Mouse (Mus musculus) CH12.LX (cell line): ENCODE data around the gene Prkag1. TPM values are rescaled to one million over a fixed set of nuclear protein-coding genes. Genes with fewer than 3 reads are reported as not detected.

Source experiments
- DNase-seq: peaks from one replicate; pipeline ENCODE4 v3.0.0-alpha.2; 2013; ENCODE audit errors: extremely low read depth
- H3K27ac ChIP-seq: 2 replicates; pipeline ENCODE4 v1.5.1; 2012; ENCODE audit warnings: low read depth, mild to moderate bottlenecking, control low read depth, moderate library complexity; ENCODE audit not compliant: insufficient read depth
- H3K27me3 ChIP-seq: replicated peaks from 2 replicates; pipeline ENCODE3; 2012; ENCODE audit warnings: inconsistent platforms
- H3K36me3 ChIP-seq, 2 experiments: replicated peaks in 1 of 2; 2 replicates each; pipeline versions ENCODE3 to v1.6.1; 2012; ENCODE audit warnings: inconsistent platforms in 1 of 2, low read length in 1 of 2, mild to moderate bottlenecking in 1 of 2, mixed read lengths in 1 of 2, moderate library complexity in 1 of 2; ENCODE audit not compliant: control insufficient read depth in 1 of 2, insufficient read depth in 1 of 2
- H3K4me1 ChIP-seq, 2 experiments: 2 replicates each; pipeline ENCODE4 v1.6.1; 2012; ENCODE audit warnings: inconsistent platforms in 1 of 2, moderate library complexity in 1 of 2; ENCODE audit not compliant: insufficient read depth in 2 of 2, control insufficient read depth in 1 of 2
- H3K4me2 ChIP-seq: 2 replicates; pipeline ENCODE4 v1.6.1; 2012; ENCODE audit warnings: low read depth, mild to moderate bottlenecking, control low read depth; ENCODE audit not compliant: poor library complexity, insufficient read depth, severe bottlenecking
- H3K4me3 ChIP-seq, 3 experiments: fragments of 150-350 bp in 1 of 3; sonication (generic) in 1 of 3; replicated peaks in 1 of 3; 2 replicates each; pipeline versions ENCODE3 to v1.5.1; 2011 to 2012; ENCODE audit warnings: low read depth in 2 of 3, low read length in 2 of 3, mild to moderate bottlenecking in 2 of 3, moderate library complexity in 2 of 3, control low read depth in 1 of 3, improper control_type of control experiment in 1 of 3, inconsistent platforms in 1 of 3, mixed read lengths in 1 of 3; ENCODE audit not compliant: poor library complexity in 1 of 3
- H3K79me2 ChIP-seq: replicated peaks from 2 replicates; pipeline ENCODE4 v1.6.1; 2012; ENCODE audit warnings: mild to moderate bottlenecking, moderate library complexity; ENCODE audit not compliant: control insufficient read depth, poor library complexity, insufficient read depth, severe bottlenecking; ENCODE audit errors: extremely low read depth
- H3K9ac ChIP-seq: 2 replicates; pipeline ENCODE4 v1.6.1; 2012; ENCODE audit warnings: low read depth, mild to moderate bottlenecking, control low read depth, moderate library complexity; ENCODE audit not compliant: insufficient read depth
- H3K9me3 ChIP-seq: replicated peaks from 2 replicates; pipeline ENCODE3; 2012; ENCODE audit warnings: low read length, inconsistent platforms, mixed read lengths
- BHLHE40 ChIP-seq: IDR thresholded peaks from 2 replicates; pipeline ENCODE4 v1.6.1; 2011; ENCODE audit warnings: mild to moderate bottlenecking, low read depth, low read length, improper control_type of control experiment
- E2F4 ChIP-seq: IDR thresholded peaks from 2 replicates; pipeline ENCODE4 v1.6.1; 2011; ENCODE audit warnings: low read depth, low read length, improper control_type of control experiment; ENCODE audit not compliant: insufficient replicate concordance
- ETS1 ChIP-seq: conservative IDR thresholded peaks from 2 replicates; pipeline ENCODE4 v1.6.1; 2012; ENCODE audit warnings: low read depth, mild to moderate bottlenecking, inconsistent platforms, low read length, improper control_type of control experiment, moderate library complexity
- GABPA ChIP-seq: IDR thresholded peaks from 2 replicates; pipeline ENCODE4 v1.6.1; 2012; ENCODE audit warnings: low read depth, low read length, improper control_type of control experiment, inconsistent platforms; ENCODE audit not compliant: insufficient replicate concordance
- IRF4 ChIP-seq: IDR thresholded peaks from 2 replicates; pipeline ENCODE4 v1.6.1; 2014; ENCODE audit warnings: low read depth, mild to moderate bottlenecking, inconsistent platforms, low read length, improper control_type of control experiment
- JUND ChIP-seq: conservative IDR thresholded peaks from 2 replicates; pipeline ENCODE4 v1.6.1; 2011; ENCODE audit warnings: low read depth, low read length, improper control_type of control experiment
- MXI1 ChIP-seq: IDR thresholded peaks from 2 replicates; pipeline ENCODE4 v1.6.1; 2011; ENCODE audit warnings: mild to moderate bottlenecking, low read depth, low read length, improper control_type of control experiment
- MYC ChIP-seq: IDR thresholded peaks from 2 replicates; pipeline ENCODE4 v1.6.1; 2011; ENCODE audit warnings: low read depth, mild to moderate bottlenecking, improper control_type of control experiment, low read length
- NELFE ChIP-seq: IDR thresholded peaks from 2 replicates; pipeline ENCODE4 v1.6.1; 2011; ENCODE audit warnings: low read depth, low read length, improper control_type of control experiment
- POLR2A ChIP-seq: IDR thresholded peaks from 2 replicates; pipeline ENCODE4 v1.6.1; 2011; ENCODE audit warnings: low read depth, mild to moderate bottlenecking, improper control_type of control experiment, low read length
- SMC3 ChIP-seq: IDR thresholded peaks from 2 replicates; pipeline ENCODE4 v1.6.1; 2011; ENCODE audit warnings: low read depth, low read length, improper control_type of control experiment
- TCF12 ChIP-seq: IDR thresholded peaks from 2 replicates; pipeline ENCODE4 v1.6.1; 2014; ENCODE audit warnings: low read depth, mild to moderate bottlenecking, inconsistent platforms, low read length, improper control_type of control experiment
- ZNF384 ChIP-seq: IDR thresholded peaks from 2 replicates; pipeline ENCODE4 v1.6.1; 2012; ENCODE audit warnings: low read depth, low read length, improper control_type of control experiment, inconsistent platforms
- dilution Hi-C: fragments of 300-500 bp; cut with MboI; formaldehyde crosslinking; loops from 2 replicates; pipeline ENCODE4 v1.14.3; 2020; ENCODE audit warnings: low sequenced_read_pairs; ENCODE audit not compliant: extremely low pct_unique_long_range_greater_than_20kb, extremely low pct_ligation_motif_present
- in situ Hi-C: fragments of 300-500 bp; cut with MboI; formaldehyde crosslinking; loops from 3 replicates; pipeline ENCODE4 v1.14.3; 2019; ENCODE audit warnings: low sequenced_read_pairs, low pct_ligation_motif_present, low pct_unique_long_range_greater_than_20kb, mixed read lengths
- polyA plus RNA-seq: library from polyadenylated mRNA; unstranded; fragments of >175 nt; gene quantifications from 2 replicates; pipeline ENCODE4 v1.2.1, GENCODE M21; 2012; ENCODE audit warnings: low read depth; ENCODE audit not compliant: insufficient read length
- total RNA-seq, 2 experiments: library from RNA; depleted of rRNA; stranded (reverse); fragments of 300-350 nt in 1 of 2; fragments of >200 nt in 1 of 2; gene quantifications; 2 replicates each; pipeline ENCODE4 v1.2.3; 2012 to 2014

Prkag1 gene
- total and polyA plus RNA-seq, 3 experiments: 49.4 to 87.5 (median 66.1) TPM

GRCm38 (mm10) chr15:98837743-98838103 lies 6.4 kb upstream of the Prkag1 start:
- no peak overlapping the region for H3K4me2 ChIP-seq
- H3K36me3 ChIP-seq: peaks cover 88 to 97% of the 10 kb centered on the region in 2 experiments
- in situ Hi-C loops (no loop called here), dilution Hi-C loops (no loop called here)
- H3K9me3 ChIP-seq: no peaks in the 10 kb centered on the region
- no peak for DNase-seq
- H3K4me1 ChIP-seq: peaks cover under 1 to 1% of the 10 kb centered on the region in 2 experiments; a peak in 3 of 4 replicates
- no peak overlapping the region for H3K27ac ChIP-seq
- H3K4me3 ChIP-seq: no peak overlapping the region
- H3K27me3 ChIP-seq: no peaks in the 10 kb centered on the region
- no peak overlapping the region for H3K9ac ChIP-seq
- no peaks in the 10 kb centered on the region for H3K79me2 ChIP-seq
- no peak for TF ChIP-seq ETS1
- TF ChIP-seq JUND: no peak
- no peak for TF ChIP-seq MXI1
- TF ChIP-seq BHLHE40: no peak

GRCm38 (mm10) chr15:98837006-98837742 lies 5.9 kb upstream of the Prkag1 start:
- in situ Hi-C loops: no loop called here
- Histone ChIP-seq H3K27ac (no peak overlapping the region), H3K9ac (no peak overlapping the region), H3K36me3 (peaks cover 82 to 94% of the 10 kb centered on the region in 2 experiments), H3K27me3 (no peaks in the 10 kb centered on the region), H3K4me3 (no peak overlapping the region), H3K9me3 (no peaks in the 10 kb centered on the region), H3K79me2 (no peaks in the 10 kb centered on the region), H3K4me1 (peaks cover 3 to 6% of the 10 kb centered on the region in 2 experiments; a peak in 3 of 4 replicates), H3K4me2 (no peak overlapping the region)
- DNase-seq: no peak
- dilution Hi-C loops: no loop called here
- no peak for TF ChIP-seq ZNF384
- no peak for TF ChIP-seq TCF12

- no peaks in the 10 kb centered on the region for H3K79me2 ChIP-seq
- no peak overlapping the region for H3K27ac ChIP-seq
- in situ Hi-C loops: no loop called here
- H3K9me3 ChIP-seq: no peaks in the 10 kb centered on the region
- no peak overlapping the region for H3K4me3 ChIP-seq
- DNase-seq: no peak
- no peak for TF ChIP-seq SMC3
- no peak for TF ChIP-seq E2F4
- TF ChIP-seq NELFE: no peak
- TF ChIP-seq MYC: no peak
- no peak for TF ChIP-seq ETS1
- no peak for TF ChIP-seq POLR2A
- TF ChIP-seq GABPA: no peak
- no peak for TF ChIP-seq IRF4
- no peaks in the 10 kb centered on the region for H3K27me3 ChIP-seq
- no peak overlapping the region for H3K4me2 ChIP-seq
- H3K36me3 ChIP-seq: peaks cover 63 to 75% of the 10 kb centered on the region in 2 experiments
- H3K9ac ChIP-seq: no peak overlapping the region
- H3K4me1 ChIP-seq: peaks cover 3 to 7% of the 10 kb centered on the region in 2 experiments; a peak in 3 of 4 replicates
- dilution Hi-C loops: no loop called here
These were observed 4.0 kb upstream of the Prkag1 start for GRCm38 (mm10) chr15:98835291-98835690.
